Mouse (Mus musculus): ENCODE data around the gene Mmp14.

The Mmp14 gene

GRCm38 (mm10) chr14:54433941-54434531 lies 2.6 kb downstream of the Mmp14 start:
- no peak for DNase-seq (ENCODE audit: low read depth in 1 of 2, low spot score in 2 of 2)

- DNase-seq (ENCODE audit: low read depth in 1 of 2, low spot score in 2 of 2) = no peak
Observed at GRCm38 (mm10) chr14:54435194-54435918, 3.9 kb downstream of the Mmp14 start.

- no peak for DNase-seq (ENCODE audit: low read depth in 1 of 2, low spot score in 2 of 2)
Observed at GRCm38 (mm10) chr14:54439155-54439554, 7.7 kb downstream of the Mmp14 start.

DNA sequence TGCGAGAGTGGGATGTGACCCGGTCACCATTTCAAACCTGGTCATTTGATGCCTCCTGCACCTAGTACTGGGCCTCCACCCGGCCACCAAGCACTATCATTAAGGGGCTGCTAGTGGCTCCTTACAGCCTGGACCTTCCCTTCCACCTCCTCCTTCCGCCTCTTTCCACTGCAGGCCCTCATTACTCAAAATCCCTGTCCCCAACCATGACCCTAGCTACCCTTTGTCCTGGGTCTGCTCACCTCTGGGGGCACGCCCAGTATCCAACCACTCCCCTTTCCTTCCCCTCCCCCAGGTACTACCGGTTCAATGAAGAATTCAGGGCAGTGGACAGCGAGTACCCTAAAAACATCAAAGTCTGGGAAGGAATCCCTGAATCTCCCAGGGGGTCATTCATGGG lies 8.2 kb downstream of the Mmp14 start:
- no peak for DNase-seq (ENCODE audit: low read depth in 1 of 2, low spot score in 2 of 2)

GRCm38 (mm10) chr14:54440538-54440937 lies 9.1 kb downstream of the Mmp14 start:
- no peak for DNase-seq (ENCODE audit: low read depth in 1 of 2, low spot score in 2 of 2)

DNA sequence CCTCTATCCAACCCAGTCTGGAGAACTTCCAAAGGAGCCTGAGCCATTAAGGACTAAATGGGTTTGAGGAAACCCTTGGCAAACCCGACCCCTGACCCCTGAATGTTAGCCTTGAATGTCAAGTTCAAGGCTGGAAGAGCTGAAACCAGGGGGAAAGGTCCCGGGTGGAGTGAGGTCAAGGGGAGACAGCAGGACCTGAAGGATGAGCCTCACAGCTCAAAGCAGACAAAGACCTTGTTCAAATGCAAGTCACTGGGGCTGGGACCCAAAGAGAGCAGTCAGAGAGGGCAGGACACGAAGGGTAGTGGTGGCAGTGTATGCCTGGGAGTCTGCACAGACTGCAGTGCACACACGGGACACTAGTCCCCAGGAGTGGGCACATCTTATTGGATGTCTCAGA lies 10.0 kb downstream of the Mmp14 start:
- DNase-seq (ENCODE audit: low read depth in 1 of 2, low spot score in 2 of 2) = no peak

- peak in 1 of 2 experiments; percentile 19 for DNase-seq (ENCODE audit: low read depth in 1 of 2, low spot score in 2 of 2)
Observed at GRCm38 (mm10) chr14:54442548-54442947, 11.1 kb downstream of the Mmp14 start.

DNA sequence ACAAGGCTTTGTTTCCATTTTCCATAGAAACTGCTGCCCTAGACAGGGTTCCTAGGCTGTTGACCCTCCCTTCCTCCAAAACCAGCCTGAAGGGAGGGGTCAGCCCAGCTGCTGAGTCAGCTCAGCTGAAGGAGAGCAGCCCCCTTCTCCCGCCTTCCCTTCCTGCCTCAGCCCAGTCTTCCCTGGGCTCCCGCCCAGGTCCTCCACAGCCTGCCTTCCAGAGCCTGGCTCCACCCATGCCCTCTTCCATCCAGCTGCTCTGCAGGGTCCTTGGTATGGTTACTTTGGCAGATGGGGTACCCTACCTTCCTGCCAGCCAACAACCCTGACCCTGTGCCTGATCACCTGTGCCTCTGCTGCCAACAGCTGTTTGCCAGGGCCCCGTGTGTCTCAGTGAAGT lies 11.8 kb downstream of the Mmp14 start:
- no peak for DNase-seq (ENCODE audit: low read depth in 1 of 2, low spot score in 2 of 2)

GRCm38 (mm10) chr14:54443712-54444618 lies 12.6 kb downstream of the Mmp14 start:
- no peak for DNase-seq (ENCODE audit: low read depth in 1 of 2, low spot score in 2 of 2)

- DNase-seq (ENCODE audit: low read depth in 1 of 2, low spot score in 2 of 2) = no peak
Observed at GRCm38 (mm10) chr14:54445476-54445875, 14.1 kb downstream of the Mmp14 start.

DNA sequence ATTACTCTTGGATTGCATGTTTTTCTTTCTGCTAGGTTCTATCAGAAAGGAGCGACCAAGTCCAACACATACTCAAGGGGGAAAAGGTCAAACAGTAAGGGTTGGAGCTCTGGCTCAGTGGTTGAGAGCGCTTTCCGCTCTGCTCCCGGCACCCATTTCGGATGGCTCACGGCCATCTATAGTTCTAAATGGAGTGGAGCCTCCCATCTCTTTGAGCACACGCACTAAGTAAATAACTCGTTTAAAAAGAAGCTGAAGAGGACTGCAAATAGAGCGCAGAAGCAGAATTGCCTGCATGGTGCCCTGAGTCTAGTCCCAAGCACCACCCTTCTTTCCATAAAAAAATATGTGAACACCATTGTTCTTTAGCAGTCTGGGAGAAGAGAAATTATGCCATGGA lies 22.2 kb downstream of the Mmp14 start:
- no peak for DNase-seq (ENCODE audit: low read depth in 1 of 2, low spot score in 2 of 2)

DNA sequence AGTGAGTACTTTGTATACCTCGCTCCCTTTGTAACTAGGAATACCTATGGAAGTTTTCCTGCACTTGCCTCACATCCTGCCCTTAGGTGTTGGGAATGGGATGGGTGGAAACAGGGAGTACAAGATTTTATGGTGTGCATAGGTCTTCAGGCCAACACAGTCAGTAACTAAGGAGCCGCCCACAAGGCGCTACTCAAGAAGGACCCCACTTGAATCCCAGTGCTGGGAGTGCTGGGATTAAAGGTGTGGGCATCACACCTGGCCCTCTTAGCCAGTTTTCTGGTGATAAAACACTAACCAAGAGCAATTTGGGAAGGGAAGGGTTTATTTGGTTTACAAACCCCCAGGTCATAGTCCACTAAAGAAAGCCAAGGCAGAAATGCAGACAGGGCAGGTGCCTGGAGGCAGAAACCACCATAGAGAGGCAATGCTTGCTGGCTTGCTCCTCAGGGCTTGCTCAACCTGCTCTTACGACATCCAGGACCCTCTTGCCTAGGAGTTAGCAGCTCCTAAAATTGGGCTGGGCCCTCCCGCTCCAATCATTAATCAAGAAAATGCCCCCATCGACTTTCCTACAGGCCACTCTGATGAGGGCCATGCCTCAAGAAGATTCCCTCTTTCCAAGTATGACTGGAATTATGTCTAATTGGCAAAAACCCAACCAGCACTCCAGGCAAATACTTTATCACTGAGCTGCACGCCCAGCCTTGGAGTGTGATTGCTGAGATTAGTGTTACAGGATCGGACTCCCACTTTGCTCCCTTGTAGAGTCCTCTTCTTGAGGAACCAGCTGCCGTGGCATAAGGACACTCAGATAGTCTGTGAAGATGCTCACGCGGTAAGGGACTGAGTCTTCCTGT lies 23.5 kb downstream of the Mmp14 start:
- DNase-seq (ENCODE audit: low read depth in 1 of 2, low spot score in 2 of 2) = no peak

DNA sequence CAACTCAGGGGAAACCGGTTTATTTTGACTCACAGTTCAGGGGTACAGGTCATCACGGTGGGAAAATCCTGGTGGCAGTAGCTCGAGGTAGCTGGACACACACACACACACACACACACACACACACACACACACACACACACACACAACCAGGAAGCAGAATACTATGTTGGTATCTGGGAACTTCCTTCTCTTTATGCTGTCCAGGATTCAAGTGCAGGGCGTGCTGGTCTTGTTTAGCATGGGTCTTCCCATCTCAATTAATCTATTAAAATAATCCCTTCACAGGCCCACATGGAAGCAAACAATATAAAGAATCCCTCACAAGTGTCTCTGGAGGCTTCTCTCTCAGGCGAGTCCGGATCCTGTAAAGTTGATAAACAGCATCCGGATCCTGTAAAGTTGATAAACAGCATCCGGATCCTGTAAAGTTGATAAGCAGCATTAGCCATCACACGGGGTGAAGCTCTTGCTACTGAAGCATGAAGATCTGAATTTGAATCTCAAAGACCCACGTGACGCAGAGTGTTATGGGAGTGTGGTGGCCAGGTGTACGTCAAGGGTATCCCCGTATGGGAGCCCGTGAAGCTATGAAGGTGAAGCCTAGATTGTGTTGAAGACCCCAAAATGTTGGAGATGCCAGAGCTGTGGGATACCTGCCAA lies 26.6 kb downstream of the Mmp14 start:
- DNase-seq (ENCODE audit: low read depth in 1 of 2, low spot score in 2 of 2) = no peak

- no peak for DNase-seq (ENCODE audit: low read depth in 1 of 2, low spot score in 2 of 2)
Observed at GRCm38 (mm10) chr14:54462146-54462545, 30.7 kb downstream of the Mmp14 start.

GRCm38 (mm10) chr14:54463108-54463958 lies 31.9 kb downstream of the Mmp14 start:
- no peak for DNase-seq (ENCODE audit: low read depth in 1 of 2, low spot score in 2 of 2)

DNA sequence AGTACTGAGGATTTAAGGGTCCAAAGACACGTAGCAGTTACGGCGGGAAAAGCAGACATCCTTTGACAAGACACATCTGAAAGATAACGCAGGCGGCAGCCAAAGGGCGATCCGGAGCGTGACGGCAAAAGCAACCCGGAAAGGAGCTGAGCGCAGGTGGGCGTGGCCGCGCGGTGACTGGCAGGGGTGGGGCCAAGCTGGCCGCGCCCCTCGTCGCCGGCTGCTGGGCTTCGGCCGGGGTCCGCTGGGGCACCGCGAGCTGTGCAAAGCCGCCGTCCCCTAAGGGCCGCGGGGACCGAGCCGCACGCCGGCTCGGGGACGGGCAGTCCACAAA lies 32.5 kb downstream of the Mmp14 start, which contains the start of gene Lrp10:
TSS of gene Lrp10 (plus strand) at position 179 of the 334 bp plus-strand sequence.
- peak; percentile 60 to 82 for DNase-seq (ENCODE audit: low read depth in 1 of 2, low spot score in 2 of 2)

- DNase-seq (ENCODE audit: low read depth in 1 of 2, low spot score in 2 of 2) = peak; percentile 22 to 43
Observed at GRCm38 (mm10) chr14:54464293-54465005, 33.0 kb downstream of the Mmp14 start.

GRCm38 (mm10) chr14:54471467-54471866 lies 40.1 kb downstream of the Mmp14 start:
- no peak for DNase-seq (ENCODE audit: low read depth in 1 of 2, low spot score in 2 of 2)

- no peak for DNase-seq (ENCODE audit: low read depth in 1 of 2, low spot score in 2 of 2)
Observed at GRCm38 (mm10) chr14:54472671-54473070, 41.3 kb downstream of the Mmp14 start.
